Mouse (Mus musculus) retina, postnatal 1 day (tissue): Measurements from ENCODE around the gene Atf7ip.

ENCODE experiments used
- DNase-seq: peaks from one replicate; pipeline ENCODE4 v3.0.0-alpha.2; 2012

Gene Atf7ip

GRCm38 (mm10) chr6:136653331-136653730 is 147.4 kb downstream of the Atf7ip start:
- no peak for DNase-seq

GRCm38 (mm10) chr6:136654470-136654869 is 148.5 kb downstream of the Atf7ip start:
- DNase-seq: no peak

GRCm38 (mm10) chr6:136655786-136656185 is 149.8 kb downstream of the Atf7ip start:
- no peak for DNase-seq

- DNase-seq: no peak
Observed at GRCm38 (mm10) chr6:136658303-136658702, 152.3 kb downstream of the Atf7ip start.

GRCm38 (mm10) chr6:136659226-136659625 is 153.3 kb downstream of the Atf7ip start:
- DNase-seq: no peak
